Mouse (Mus musculus) liver, embryonic 15.5 days (tissue): ENCODE measurements around the gene Cmah. TPM values are rescaled to one million over a fixed set of nuclear protein-coding genes. Genes with fewer than 3 reads are reported as not detected.

Experiments used
- ATAC-seq: fragments of 200-750 bp; cut with Nextera tagmentation; 2 replicates; pipeline ENCODE4 v1.8.0; 2017; ENCODE audit warnings: moderate number of reproducible peaks, mild to moderate bottlenecking, moderate library complexity; ENCODE audit not compliant: insufficient read depth
- H3K27ac ChIP-seq: fragments of 300-500 bp; sonication (generic); replicated peaks from 2 replicates; pipeline ENCODE4 v1.5.1; 2015; ENCODE audit warnings: mild to moderate bottlenecking, inconsistent platforms
- H3K27me3 ChIP-seq: fragments of 300-500 bp; sonication (generic); 2 replicates; pipeline ENCODE4 v1.6.1; 2015; ENCODE audit warnings: mild to moderate bottlenecking, inconsistent platforms
- H3K36me3 ChIP-seq: fragments of 300-500 bp; sonication (generic); replicated peaks from 2 replicates; pipeline ENCODE4 v1.6.1; 2015; ENCODE audit warnings: moderate library complexity, mild to moderate bottlenecking, inconsistent platforms
- H3K4me1 ChIP-seq: fragments of 300-500 bp; sonication (generic); replicated peaks from 2 replicates; pipeline ENCODE4 v1.6.1; 2015; ENCODE audit warnings: inconsistent platforms
- H3K4me2 ChIP-seq: fragments of 300-500 bp; sonication (generic); 2 replicates; pipeline ENCODE4 v1.6.1; 2015; ENCODE audit warnings: moderate library complexity, mild to moderate bottlenecking, inconsistent platforms
- H3K4me3 ChIP-seq: fragments of 300-500 bp; sonication (generic); replicated peaks from 2 replicates; pipeline ENCODE4 v1.5.1; 2015; ENCODE audit warnings: mild to moderate bottlenecking, inconsistent platforms
- H3K9ac ChIP-seq: fragments of 300-500 bp; sonication (generic); 2 replicates; pipeline ENCODE4 v1.6.1; 2015; ENCODE audit warnings: moderate library complexity, mild to moderate bottlenecking, inconsistent platforms
- H3K9me3 ChIP-seq: fragments of 300-500 bp; sonication (generic); replicated peaks from 2 replicates; pipeline ENCODE4 v1.6.1; 2016; ENCODE audit warnings: inconsistent platforms
- WGBS: fragments of 180-500 bp; shearing (Covaris S2); methylation state at CpG from one replicate; pipeline ENCODE4 v1.1.7; 2015; ENCODE audit warnings: mixed read lengths; ENCODE audit not compliant: insufficient replicate concordance; 5-methylcytosine and 5-hydroxymethylcytosine counted together
- polyA plus RNA-seq: library from polyadenylated mRNA; unstranded; fragments of >200 nt; fragmentation: Nextera tagmentation; extraction: Ambion mirVana; gene quantifications from 2 replicates; pipeline ENCODE4 v1.2.1, GENCODE M21; 2015

Cmah gene
- polyA plus RNA-seq, result 0.81 and 1.1 TPM in 2 replicates

DNA sequence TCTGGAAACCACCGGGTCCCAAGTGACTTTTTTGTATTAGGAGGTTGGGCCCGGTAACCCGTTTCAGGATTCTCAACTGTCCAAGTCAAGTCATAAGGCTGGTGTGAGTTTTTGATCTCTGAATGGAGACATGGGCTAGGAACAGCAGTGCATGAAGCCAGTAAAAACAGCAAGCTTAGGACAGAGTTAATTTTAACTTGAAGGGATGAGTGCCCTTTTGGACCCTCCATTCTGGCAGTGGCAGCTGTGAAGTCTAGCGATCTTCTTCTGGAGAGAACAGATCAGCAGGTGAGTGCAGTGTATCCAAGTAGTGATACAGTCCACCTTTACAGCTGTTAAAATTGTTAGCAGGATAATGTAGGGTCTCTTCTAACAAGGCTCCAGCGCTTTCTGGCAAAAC lies at the start of gene Cmah:
Cmah (plus strand) TSS at position 204 of the 400 bp plus-strand sequence.
- Histone ChIP-seq H3K9me3 (no peaks in the 10 kb centered on the region), H3K4me1 (no peaks in the 10 kb centered on the region; the same call in 1 of the 2 replicates), H3K4me2 (no peak within 1 kb of the TSS; the same call in 1 of the 2 replicates), H3K27me3 (peaks cover 3% of the 10 kb centered on the region; the same call in 1 of the 2 replicates), H3K9ac (no peak within 1 kb of the TSS), H3K4me3 (no peak within 1 kb of the TSS), H3K36me3 (no peaks in the 10 kb centered on the region), H3K27ac (no peak within 1 kb of the TSS)
- WGBS, result 60% methylated on average over 5 of the region's 5 CpGs
- ATAC-seq, result no peak

DNA sequence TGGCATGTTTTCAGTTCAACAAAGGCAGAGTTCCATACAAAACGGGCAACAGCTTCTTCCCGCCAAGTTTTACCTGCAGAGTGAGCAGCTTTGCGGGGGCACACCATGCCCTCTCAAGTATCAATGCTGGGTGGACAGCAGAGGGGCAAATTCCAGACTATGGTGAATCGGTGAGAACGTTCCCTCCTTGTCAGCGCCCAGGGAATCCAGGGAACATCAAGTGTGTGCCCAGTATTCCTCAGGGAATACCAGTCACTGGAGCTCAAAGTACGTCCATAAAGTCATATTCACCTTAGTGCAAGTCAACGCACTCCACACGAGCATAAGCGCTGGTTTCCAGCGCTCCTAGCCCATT lies 47.8 kb upstream of the Cmah start:
- H3K4me1 ChIP-seq, result peaks cover 7% of the 10 kb centered on the region; the same call in 1 of the 2 replicates
- H3K4me3 ChIP-seq, result 0 out of 2 replicates have a peak overlapping the region, but pooled peaks have one; percentile 62
- H3K9ac ChIP-seq, result no peak overlapping the region
- no peak overlapping the region for H3K27ac ChIP-seq
- no peak for ATAC-seq
- no peaks in the 10 kb centered on the region for H3K36me3 ChIP-seq
- peak overlapping the region; percentile 67 for H3K4me2 ChIP-seq
- no peaks in the 10 kb centered on the region for H3K9me3 ChIP-seq
- peaks cover 55% of the 10 kb centered on the region for H3K27me3 ChIP-seq
- WGBS, result 58% methylated on average over 11 of the region's 11 CpGs

DNA sequence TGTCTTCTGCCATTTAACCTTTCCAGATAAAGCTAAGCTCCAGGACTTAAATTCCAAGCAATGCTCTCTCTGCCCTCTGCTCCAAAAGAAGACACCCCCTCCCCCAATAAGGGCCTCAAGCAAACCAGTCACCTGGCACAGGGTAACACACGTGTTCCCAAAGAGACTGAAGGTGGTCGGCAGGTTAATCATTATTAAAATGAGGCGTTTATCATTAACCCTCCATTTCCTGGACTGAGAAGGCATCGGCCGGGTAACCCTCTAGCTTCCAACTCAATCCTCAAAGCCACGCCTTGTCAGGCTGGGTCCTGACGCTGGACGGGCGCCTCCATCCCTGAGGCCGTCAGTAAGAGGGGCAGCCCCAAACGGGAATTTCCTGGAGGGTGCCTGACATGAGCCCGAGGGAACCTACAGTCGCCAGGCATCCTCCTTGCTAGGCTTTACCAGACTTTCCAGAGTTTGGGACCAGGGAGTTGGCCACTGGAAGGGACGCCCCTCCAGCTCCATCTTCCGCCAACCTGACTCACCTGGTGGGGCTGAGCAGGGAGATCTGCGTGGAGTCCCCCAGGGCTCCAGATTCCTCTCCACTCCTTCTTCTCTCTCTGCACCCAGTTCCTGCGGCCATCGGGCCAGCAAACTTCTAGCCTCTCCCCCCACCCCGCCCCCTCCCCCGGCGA lies 47.3 kb upstream of the Cmah start:
- H3K27me3 ChIP-seq, result peaks cover 55% of the 10 kb centered on the region
- H3K4me2 ChIP-seq, result peak overlapping the region; percentile 67
- no peak for ATAC-seq
- no peak overlapping the region for H3K27ac ChIP-seq
- WGBS, result 7% methylated on average over 21 of the region's 21 CpGs
- H3K4me1 ChIP-seq, result peaks cover 7% of the 10 kb centered on the region; the same call in 1 of the 2 replicates
- H3K9me3 ChIP-seq, result no peaks in the 10 kb centered on the region
- peak overlapping the region; percentile 62 for H3K4me3 ChIP-seq
- H3K9ac ChIP-seq, result no peak overlapping the region
- H3K36me3 ChIP-seq, result no peaks in the 10 kb centered on the region

DNA sequence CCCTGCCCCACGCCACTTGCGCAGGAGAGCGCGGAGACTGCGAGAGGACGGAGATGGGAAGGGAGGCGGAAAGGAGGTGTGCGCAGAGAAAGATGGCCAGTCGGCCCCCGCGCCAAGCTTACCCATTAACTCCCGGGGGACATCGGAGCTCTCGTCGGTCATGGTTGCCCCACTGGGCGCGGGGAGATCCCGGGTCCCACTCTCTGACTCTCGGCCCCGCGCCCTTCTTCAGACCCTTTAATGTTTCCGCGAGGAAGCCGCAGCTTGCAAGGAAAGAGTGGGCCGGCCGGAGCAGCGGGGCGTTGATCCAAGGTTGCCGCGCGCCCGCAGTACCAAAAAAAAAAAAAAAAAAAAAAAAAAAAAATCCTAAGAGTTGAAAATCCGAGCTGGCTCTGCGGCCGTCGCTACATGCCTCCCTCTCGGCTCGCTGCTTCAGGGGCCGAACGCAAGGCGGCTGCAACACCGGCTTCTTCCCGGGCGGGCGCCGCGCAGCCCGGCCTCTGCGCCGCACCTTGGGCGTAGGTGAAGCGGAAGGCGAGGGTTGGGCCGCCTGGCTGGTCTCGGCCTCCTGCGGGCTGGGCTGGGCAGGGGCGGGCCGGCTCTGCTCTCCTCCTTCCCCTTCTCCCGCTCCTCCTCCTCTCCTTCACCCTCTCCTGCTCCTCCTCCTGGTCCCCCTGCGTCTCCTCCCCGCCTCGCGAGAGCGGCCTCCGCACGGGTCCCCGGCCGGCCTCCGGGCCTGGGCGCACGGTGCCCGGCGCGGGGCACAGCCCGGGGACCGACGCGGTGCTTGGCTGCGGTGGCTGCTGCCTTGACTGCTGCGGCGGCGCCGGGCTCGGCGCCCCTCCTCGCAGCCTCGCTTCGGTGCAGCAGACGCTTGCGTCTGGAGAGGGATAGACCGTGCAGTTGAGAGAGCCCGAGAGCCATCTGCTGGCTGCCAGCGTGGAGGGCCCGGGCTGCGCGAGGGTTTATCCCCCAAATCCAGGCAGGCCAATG lies 46.5 kb upstream of the Cmah start, which contains the start of gene Carmil1:
Carmil1 (minus strand) TSS at position 357 of the 993 bp plus-strand sequence.
- Histone ChIP-seq H3K9ac (no peak within 1 kb of the TSS), H3K4me1 (peaks cover 7% of the 10 kb centered on the region; the same call in 1 of the 2 replicates), H3K27me3 (peaks cover 55% of the 10 kb centered on the region), H3K4me2 (peak within 1 kb of the TSS; percentile 67), H3K4me3 (peak within 1 kb of the TSS; percentile 62), H3K36me3 (no peaks in the 10 kb centered on the region), H3K27ac (no peak within 1 kb of the TSS; the same call in 1 of the 2 replicates), H3K9me3 (no peaks in the 10 kb centered on the region)
- under 1% methylated on average over 95 of the region's 96 CpGs for WGBS
- ATAC-seq, result peak; percentile 92

DNA sequence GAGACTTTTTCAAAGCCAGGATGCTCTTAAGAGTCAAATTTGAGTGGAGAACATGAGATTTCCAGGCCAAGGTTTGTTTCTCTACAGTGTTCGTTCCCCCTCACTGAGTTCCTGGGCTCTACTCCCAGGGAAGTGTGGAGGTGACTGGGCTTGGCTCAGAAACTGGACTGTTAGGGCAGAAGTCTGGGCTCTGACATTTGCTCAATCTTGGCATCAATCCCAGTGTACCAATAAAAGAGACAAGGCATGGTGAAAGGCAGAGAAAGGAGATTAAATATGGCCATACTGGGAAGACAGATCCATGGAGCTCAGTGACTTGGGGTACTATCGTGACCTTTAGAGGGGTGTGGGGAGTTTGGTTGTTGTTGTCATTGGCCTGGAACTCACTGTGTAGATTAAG lies 39.8 kb upstream of the Cmah start:
- 63% methylated on average over 2 of the region's 2 CpGs for WGBS
- ATAC-seq, result no peak
- Histone ChIP-seq H3K27ac (no peak overlapping the region), H3K4me1 (no peaks in the 10 kb centered on the region), H3K9ac (no peak overlapping the region), H3K36me3 (no peaks in the 10 kb centered on the region), H3K4me2 (no peak overlapping the region), H3K27me3 (peaks cover 11% of the 10 kb centered on the region), H3K4me3 (no peak overlapping the region), H3K9me3 (no peaks in the 10 kb centered on the region)

DNA sequence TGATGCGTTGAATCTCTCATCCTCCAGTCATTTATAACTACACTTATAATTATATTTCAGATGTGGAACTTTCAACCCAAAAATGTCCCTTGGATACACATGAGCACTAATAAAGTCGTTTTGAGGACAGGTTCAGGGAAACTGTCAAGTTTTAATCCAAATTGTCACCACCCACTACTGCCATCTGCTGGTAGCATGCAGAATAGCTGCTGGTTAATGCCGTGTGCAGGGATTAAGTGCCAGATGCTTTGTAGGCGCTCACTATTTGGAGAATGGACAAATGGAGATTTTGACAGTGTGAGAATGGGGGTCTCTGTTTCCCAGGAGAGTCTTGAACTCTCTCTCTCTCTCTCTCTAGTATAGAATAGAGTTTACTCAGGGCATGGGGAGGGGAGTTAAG lies 30.0 kb upstream of the Cmah start:
- Histone ChIP-seq H3K27me3 (0 out of 2 replicates have a peak, but pooled peaks cover 19% of the 10 kb centered on the region), H3K4me3 (no peak overlapping the region), H3K9ac (no peak overlapping the region), H3K27ac (no peak overlapping the region), H3K4me2 (no peak overlapping the region), H3K4me1 (no peaks in the 10 kb centered on the region), H3K36me3 (no peaks in the 10 kb centered on the region), H3K9me3 (no peaks in the 10 kb centered on the region)
- 12% methylated on average over 4 of the region's 4 CpGs for WGBS
- ATAC-seq, result no peak

DNA sequence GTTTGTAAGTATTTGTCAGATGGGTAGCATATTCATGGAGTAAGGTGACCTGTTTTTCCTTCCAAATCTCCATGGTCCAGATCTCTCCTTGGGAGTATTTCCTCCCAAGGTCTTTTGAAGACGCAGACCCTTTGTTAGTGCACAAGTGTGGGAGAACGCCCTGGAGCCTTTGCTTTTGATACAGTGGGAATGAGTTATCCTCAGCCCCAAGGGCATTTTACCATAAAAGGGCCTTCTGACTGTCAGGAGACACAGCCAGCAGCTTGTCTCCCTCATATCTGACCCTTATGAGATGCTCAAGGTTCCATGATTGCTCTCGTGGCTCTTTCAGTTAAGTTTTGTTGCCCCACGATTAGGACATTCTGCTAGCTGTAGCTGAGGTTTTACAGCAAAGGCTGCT lies 21.7 kb upstream of the Cmah start:
- H3K4me3 ChIP-seq, result no peak overlapping the region
- peaks cover 12% of the 10 kb centered on the region; the same call in 1 of the 2 replicates for H3K4me1 ChIP-seq
- no peaks in the 10 kb centered on the region for H3K36me3 ChIP-seq
- WGBS, result 56% methylated on average over 4 of the region's 4 CpGs
- no peaks in the 10 kb centered on the region for H3K27me3 ChIP-seq
- no peak overlapping the region for H3K9ac ChIP-seq
- no peak for ATAC-seq
- H3K27ac ChIP-seq, result no peak overlapping the region
- no peaks in the 10 kb centered on the region for H3K9me3 ChIP-seq
- no peak overlapping the region for H3K4me2 ChIP-seq

DNA sequence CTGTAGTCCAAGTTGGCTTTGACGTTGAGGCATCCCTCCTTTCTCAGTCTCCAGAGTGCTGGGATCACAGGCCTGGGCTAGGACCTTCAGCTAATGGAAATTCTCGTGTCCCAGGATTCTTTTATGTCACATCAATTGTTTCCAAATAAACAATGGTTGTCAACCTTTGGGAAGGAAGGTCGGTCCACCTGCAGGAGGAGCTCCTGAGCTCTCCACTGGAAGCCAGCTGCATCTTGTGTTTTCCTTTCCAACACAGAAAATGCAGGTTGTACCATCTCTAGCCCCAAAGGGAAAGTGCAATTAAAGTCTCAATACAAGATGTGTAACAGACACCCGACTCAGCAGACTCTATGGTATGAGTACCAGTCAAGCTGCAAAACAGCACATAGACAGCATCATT lies 21.0 kb upstream of the Cmah start:
- H3K9me3 ChIP-seq, result no peaks in the 10 kb centered on the region
- no peak overlapping the region for H3K9ac ChIP-seq
- H3K4me3 ChIP-seq, result no peak overlapping the region
- H3K4me2 ChIP-seq, result no peak overlapping the region
- WGBS, result 54% methylated on average over 4 of the region's 4 CpGs
- peaks cover 19% of the 10 kb centered on the region for H3K4me1 ChIP-seq
- ATAC-seq, result no peak
- H3K27me3 ChIP-seq, result no peaks in the 10 kb centered on the region
- no peaks in the 10 kb centered on the region for H3K36me3 ChIP-seq
- H3K27ac ChIP-seq, result no peak overlapping the region

DNA sequence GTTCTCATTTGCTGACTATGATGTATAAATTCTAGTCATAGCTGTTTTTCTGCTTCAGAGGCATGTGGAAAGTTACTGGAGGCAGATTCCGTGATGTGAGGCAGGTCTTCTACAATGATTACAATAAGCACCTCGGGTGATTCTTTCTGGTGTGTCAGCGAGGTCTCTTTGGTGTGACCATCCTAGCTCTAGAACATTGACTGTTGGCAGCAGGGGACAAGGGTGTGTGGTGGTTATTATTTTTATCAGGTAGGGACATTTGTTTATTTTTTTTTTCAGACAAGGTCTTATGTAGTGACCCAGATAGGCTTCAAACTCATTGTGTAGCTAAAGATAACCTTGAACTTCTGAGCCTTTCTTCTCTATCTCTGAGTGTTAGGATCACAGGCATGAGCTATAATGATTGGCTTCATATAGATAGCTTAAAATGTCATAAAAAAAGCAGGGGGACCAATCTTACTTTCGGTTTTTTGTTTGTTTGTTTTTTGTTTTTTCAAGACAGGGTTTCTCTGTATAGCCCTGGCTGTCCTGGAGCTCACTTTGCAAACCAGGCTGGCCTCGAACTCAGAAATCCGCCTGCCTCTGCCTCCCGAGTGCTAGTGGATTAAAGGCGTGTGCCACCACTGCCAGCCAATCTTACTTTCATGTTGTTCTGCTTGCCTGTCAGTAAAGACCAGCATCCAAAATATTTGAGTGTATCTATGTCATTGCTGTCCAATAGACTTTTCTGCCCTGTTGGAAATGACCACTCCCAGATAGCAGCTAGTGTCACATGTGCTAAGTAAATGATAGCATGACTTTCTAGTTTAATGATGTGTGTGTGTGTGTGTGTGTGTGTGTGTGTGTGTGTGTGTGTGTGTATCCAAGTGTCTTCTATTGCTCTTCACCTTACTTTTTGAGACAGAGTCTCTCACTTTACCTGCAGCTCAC lies 15.9 kb upstream of the Cmah start:
- H3K4me3 ChIP-seq, result no peak overlapping the region
- no peaks in the 10 kb centered on the region for H3K9me3 ChIP-seq
- no peak overlapping the region for H3K9ac ChIP-seq
- H3K36me3 ChIP-seq, result no peaks in the 10 kb centered on the region
- no peaks in the 10 kb centered on the region for H3K27me3 ChIP-seq
- peak; percentile 88 for ATAC-seq
- H3K27ac ChIP-seq, result peak overlapping the region; percentile 55
- H3K4me2 ChIP-seq, result peak overlapping the region; percentile 33
- H3K4me1 ChIP-seq, result peaks cover 28% of the 10 kb centered on the region
- 41% methylated on average over 8 of the region's 8 CpGs for WGBS

DNA sequence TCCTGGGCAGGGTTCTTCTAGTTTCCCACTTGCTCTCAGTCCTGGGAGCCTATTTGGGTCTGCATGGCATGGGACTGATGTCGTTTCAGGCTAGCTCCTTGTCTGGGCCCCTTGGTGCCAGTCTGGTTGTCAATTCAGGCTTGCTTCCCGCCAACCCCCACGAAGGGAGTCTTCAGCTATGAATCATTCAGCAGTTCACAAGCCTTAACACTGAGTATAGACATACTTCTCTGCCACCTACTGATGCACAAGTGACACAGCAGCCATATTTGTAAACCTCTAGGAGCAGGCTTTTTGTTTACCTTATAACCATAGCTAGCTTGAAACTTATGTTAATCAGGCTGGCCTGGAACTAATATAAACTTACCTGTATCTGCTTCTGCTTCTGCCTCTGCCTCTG lies 10.6 kb upstream of the Cmah start:
- Histone ChIP-seq H3K36me3 (no peaks in the 10 kb centered on the region), H3K27ac (no peak overlapping the region), H3K9ac (no peak overlapping the region), H3K4me1 (peaks cover 7% of the 10 kb centered on the region), H3K9me3 (no peaks in the 10 kb centered on the region), H3K27me3 (no peaks in the 10 kb centered on the region), H3K4me2 (no peak overlapping the region), H3K4me3 (no peak overlapping the region)
- WGBS, result 46% methylated on average over 3 of the region's 3 CpGs
- ATAC-seq, result no peak
